Mouse (Mus musculus): Measurements from ENCODE around the gene Apobec2. TPM values are rescaled to one million over a fixed set of nuclear protein-coding genes. Genes with fewer than 3 reads are reported as not detected.
"Not testable (repeated sequence)": the region's sequence is repeated elsewhere in the genome, so short reads cannot be mapped to it uniquely, and the experiment has no call there.

Gene Apobec2
- total RNA-seq (2022) = under 1 TPM in 1 of 4 experiments, not detected in 3; 0.52 TPM

- DNase-seq (ENCODE audit: low spot score in 2 of 2) = no peak
These were observed at the start of gene Apobec2 for GRCm38 (mm10) chr17:48432158-48432980. Gene Apobec2 (minus strand): TSS chr17:48432930.

GRCm38 (mm10) chr17:48479952-48480351 is 47.2 kb upstream of the Apobec2 start:
- no peak for DNase-seq (ENCODE audit: low spot score in 2 of 2)

GRCm38 (mm10) chr17:48475444-48475843 is 42.7 kb upstream of the Apobec2 start:
- DNase-seq (ENCODE audit: low spot score in 2 of 2) = no peak

- not testable (repeated sequence) for DNase-seq (ENCODE audit: low spot score in 2 of 2)
These were observed 41.6 kb upstream of the Apobec2 start for GRCm38 (mm10) chr17:48474282-48474681.

GRCm38 (mm10) chr17:48467395-48468231 is 34.9 kb upstream of the Apobec2 start:
- DNase-seq (ENCODE audit: low spot score in 2 of 2) = peak; percentile 50 to 88

GRCm38 (mm10) chr17:48466769-48467394 is 34.2 kb upstream of the Apobec2 start:
- DNase-seq (ENCODE audit: low spot score in 2 of 2) = no peak

GRCm38 (mm10) chr17:48463391-48463790 is 30.7 kb upstream of the Apobec2 start:
- DNase-seq (ENCODE audit: low spot score in 2 of 2) = no peak

- DNase-seq (ENCODE audit: low spot score in 2 of 2) = no peak
These were observed 29.4 kb upstream of the Apobec2 start for GRCm38 (mm10) chr17:48462096-48462495.

GRCm38 (mm10) chr17:48457971-48458653 is 25.4 kb upstream of the Apobec2 start:
- no peak for DNase-seq (ENCODE audit: low spot score in 2 of 2)

- no peak for DNase-seq (ENCODE audit: low spot score in 2 of 2)
These were observed 23.2 kb upstream of the Apobec2 start for GRCm38 (mm10) chr17:48455955-48456354.

GRCm38 (mm10) chr17:48454688-48455087 is 22.0 kb upstream of the Apobec2 start, which contains the start of gene Unc5cl:
Gene Unc5cl (plus strand): TSS chr17:48454901.
- DNase-seq (ENCODE audit: low spot score in 2 of 2) = no peak

- no peak for DNase-seq (ENCODE audit: low spot score in 2 of 2)
These were observed 21.5 kb upstream of the Apobec2 start for GRCm38 (mm10) chr17:48454190-48454589.

GRCm38 (mm10) chr17:48453489-48453888 is 20.8 kb upstream of the Apobec2 start:
- DNase-seq (ENCODE audit: low spot score in 2 of 2) = no peak

GRCm38 (mm10) chr17:48451753-48452444 is 19.2 kb upstream of the Apobec2 start:
- DNase-seq (ENCODE audit: low spot score in 2 of 2) = no peak

- DNase-seq (ENCODE audit: low spot score in 2 of 2) = no peak
These were observed 18.6 kb upstream of the Apobec2 start, which contains the start of gene Tspo2 for GRCm38 (mm10) chr17:48451353-48451675. Gene Tspo2 (minus strand): TSS chr17:48451522.

GRCm38 (mm10) chr17:48450666-48451352 is 18.1 kb upstream of the Apobec2 start:
- DNase-seq (ENCODE audit: low spot score in 2 of 2) = no peak

- no peak for DNase-seq (ENCODE audit: low spot score in 2 of 2)
These were observed 14.9 kb upstream of the Apobec2 start for GRCm38 (mm10) chr17:48447675-48448074.

- no peak for DNase-seq (ENCODE audit: low spot score in 2 of 2)
These were observed 10.9 kb upstream of the Apobec2 start for GRCm38 (mm10) chr17:48443542-48444145.

- no peak for DNase-seq (ENCODE audit: low spot score in 2 of 2)
These were observed 10.2 kb upstream of the Apobec2 start for GRCm38 (mm10) chr17:48442745-48443457.
